Mouse (Mus musculus) skeletal muscle tissue, adult 2 months (tissue): ENCODE measurements at regions not wholly inside any gene's neighbourhood (a gene's known extent, or its start where the extent isn't known, plus 50 kb on each side); places are given as distances from the start of the nearest gene placed in this dataset.

Source experiments
- DNase-seq: peaks from one replicate; pipeline ENCODE4 v3.0.0-alpha.2; 2012; ENCODE audit warnings: low read depth, low spot score

- no peak for DNase-seq
Observed at GRCm38 (mm10) chrX:21644851-21645250, 69.8 kb upstream of the Slc6a14 start.

DNA sequence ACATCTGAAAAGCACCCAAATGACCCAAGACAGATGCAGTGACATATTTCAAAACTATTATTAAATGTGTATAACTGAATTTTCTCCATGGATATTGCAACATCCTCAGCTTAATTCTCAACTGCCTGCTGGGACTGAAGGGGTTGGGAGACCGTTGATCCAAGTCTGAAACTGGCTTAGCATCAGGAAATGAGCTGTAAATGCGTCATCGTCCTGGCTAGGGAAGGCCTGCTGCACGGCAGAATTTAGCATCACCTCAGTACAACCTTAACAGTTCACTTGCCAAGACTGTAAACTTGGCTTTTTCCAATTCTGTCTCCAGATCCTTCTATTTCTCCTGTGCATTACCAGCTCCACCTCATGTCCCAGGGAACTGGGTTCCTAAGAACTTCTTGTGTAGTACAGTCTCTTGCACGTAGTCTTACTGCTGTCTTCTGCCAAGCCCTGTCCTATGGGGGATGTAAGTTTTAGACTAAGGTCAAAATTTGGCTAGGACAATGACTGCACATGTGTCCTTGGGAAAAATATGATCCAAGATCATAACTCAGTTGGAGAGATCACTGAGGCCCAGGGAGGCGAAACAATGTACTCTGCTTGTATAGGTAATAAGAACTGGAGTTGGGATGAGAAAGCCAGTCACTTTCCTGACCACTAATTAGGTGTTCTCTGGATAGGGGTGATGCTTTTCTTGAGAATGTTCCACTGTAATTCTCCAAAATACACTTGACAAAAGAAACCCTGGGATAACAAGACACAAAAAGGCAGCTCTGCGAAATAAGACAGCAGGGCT is 63.0 kb upstream of the Slc6a14 start:
- DNase-seq, result peak; percentile 46
